Mouse (Mus musculus) liver, embryonic 11.5 days (tissue): Measurements from ENCODE around the gene Cfap206. TPM values are rescaled to one million over a fixed set of nuclear protein-coding genes. Genes with fewer than 3 reads are reported as not detected.
"Not testable (repeated sequence)": the region's sequence is repeated elsewhere in the genome, so short reads cannot be mapped to it uniquely, and the experiment has no call there.

ENCODE experiments used
- ATAC-seq: fragments of 200-750 bp; cut with Nextera tagmentation; replicated peaks from 2 replicates; pipeline ENCODE4 v1.8.0; 2017; ENCODE audit warnings: moderate number of reproducible peaks, mild to moderate bottlenecking, moderate TSS enrichment, moderate library complexity; ENCODE audit not compliant: low FRiP score
- DNase-seq: peaks from one replicate; pipeline ENCODE4 v3.0.0-alpha.2; 2017; ENCODE audit warnings: low spot score
- H3K27ac ChIP-seq: fragments of 300-500 bp; sonication (generic); 2 replicates; pipeline ENCODE4 v1.5.1; 2014; ENCODE audit warnings: mild to moderate bottlenecking, low read depth, low read length, control low read depth
- H3K27me3 ChIP-seq: fragments of 300-500 bp; sonication (generic); replicated peaks from 2 replicates; pipeline ENCODE4 v1.6.1; 2014; ENCODE audit warnings: low read length, mixed read lengths; ENCODE audit not compliant: control insufficient read depth, insufficient read depth
- H3K36me3 ChIP-seq: fragments of 300-500 bp; sonication (generic); 2 replicates; pipeline ENCODE4 v1.6.1; 2014; ENCODE audit warnings: mild to moderate bottlenecking, low read length, moderate library complexity, mixed read lengths; ENCODE audit not compliant: control insufficient read depth, insufficient read depth
- H3K4me1 ChIP-seq: fragments of 300-500 bp; sonication (generic); replicated peaks from 2 replicates; pipeline ENCODE4 v1.6.1; 2014; ENCODE audit warnings: low read length, mixed read lengths; ENCODE audit not compliant: control insufficient read depth, insufficient read depth
- H3K4me2 ChIP-seq: fragments of 300-500 bp; sonication (generic); 2 replicates; pipeline ENCODE4 v1.6.1; 2014; ENCODE audit warnings: mild to moderate bottlenecking, control low read depth, moderate library complexity
- H3K4me3 ChIP-seq: fragments of 300-500 bp; sonication (generic); 2 replicates; pipeline ENCODE4 v1.5.1; 2014; ENCODE audit warnings: low read depth, low read length, control low read depth
- H3K9ac ChIP-seq: fragments of 300-500 bp; sonication (generic); 2 replicates; pipeline ENCODE4 v1.6.1; 2014; ENCODE audit warnings: low read depth, low read length, control low read depth
- H3K9me3 ChIP-seq: fragments of 300-500 bp; sonication (generic); 2 replicates; pipeline ENCODE4 v1.6.1; 2016; ENCODE audit warnings: low read length, inconsistent platforms, mixed read lengths; ENCODE audit not compliant: control insufficient read depth
- WGBS: fragments of 180-500 bp; shearing (Covaris S2); extraction: QIAGEN DNeasy Blood & Tissue Kit; methylation state at CpG from one replicate; pipeline ENCODE4 v1.1.7; 2014; 5-methylcytosine and 5-hydroxymethylcytosine counted together
- polyA plus RNA-seq: library from polyadenylated mRNA; unstranded; fragments of >200 nt; fragmentation: Nextera tagmentation; extraction: Ambion mirVana; gene quantifications from 2 replicates; pipeline ENCODE4 v1.2.1, GENCODE M21; 2014

Cfap206 gene
- 0.13 TPM in 1 of 2 replicates, not detected in the other for polyA plus RNA-seq

- Histone ChIP-seq H3K27me3 (no peaks in the 10 kb centered on the region), H3K36me3 (no peaks in the 10 kb centered on the region), H3K4me1 (no peaks in the 10 kb centered on the region), H3K4me2 (peak within 1 kb of the TSS; percentile 82), H3K27ac (no peak within 1 kb of the TSS), H3K9me3 (no peaks in the 10 kb centered on the region), H3K4me3 (peak within 1 kb of the TSS; percentile 51), H3K9ac (no peak within 1 kb of the TSS)
- peak; percentile 79 for DNase-seq
- ATAC-seq: peak; percentile 96
- WGBS: under 1% methylated on average over 38 of the region's 38 CpGs
Observed at GRCm38 (mm10) chr4:34729851-34730341, at the start of gene Cfap206. Gene Cfap206 (minus strand): TSS chr4:34730206.

GRCm38 (mm10) chr4:34777677-34778527 is 47.9 kb upstream of the Cfap206 start, which contains the start of gene Smim8:
Gene Smim8 (minus strand): TSS chr4:34778423.
- Histone ChIP-seq H3K4me3 (peak within 1 kb of the TSS; percentile 69), H3K36me3 (no peaks in the 10 kb centered on the region), H3K9me3 (no peaks in the 10 kb centered on the region), H3K27me3 (no peaks in the 10 kb centered on the region), H3K4me1 (peaks cover 5% of the 10 kb centered on the region), H3K4me2 (peak within 1 kb of the TSS; percentile 63), H3K9ac (peak within 1 kb of the TSS; percentile 73), H3K27ac (peak within 1 kb of the TSS; percentile 72)
- DNase-seq (peak; percentile 94), ATAC-seq (peak; percentile 92)
- WGBS: 5% methylated on average over 40 of the region's 40 CpGs

- H3K9ac ChIP-seq: no peak overlapping the region
- H3K36me3 ChIP-seq: no peaks in the 10 kb centered on the region
- DNase-seq: no peak
- no peak overlapping the region for H3K27ac ChIP-seq
- no peak overlapping the region for H3K4me3 ChIP-seq
- no peaks in the 10 kb centered on the region for H3K9me3 ChIP-seq
- WGBS: 33% methylated on average over 8 of the region's 8 CpGs
- no peak for ATAC-seq
- H3K4me2 ChIP-seq: no peak overlapping the region
- H3K27me3 ChIP-seq: no peaks in the 10 kb centered on the region
- H3K4me1 ChIP-seq: peaks cover 3% of the 10 kb centered on the region
Observed at GRCm38 (mm10) chr4:34771652-34772371, 41.8 kb upstream of the Cfap206 start.

- no peak for ATAC-seq
- Histone ChIP-seq H3K9me3 (no peaks in the 10 kb centered on the region), H3K36me3 (no peaks in the 10 kb centered on the region), H3K9ac (no peak within 1 kb of the TSS), H3K27me3 (no peaks in the 10 kb centered on the region), H3K4me2 (no peak within 1 kb of the TSS), H3K27ac (no peak within 1 kb of the TSS), H3K4me1 (no peaks in the 10 kb centered on the region), H3K4me3 (no peak within 1 kb of the TSS)
- WGBS: 75% methylated on average over 1 of the region's 1 CpGs
- no peak for DNase-seq
Observed at GRCm38 (mm10) chr4:34756163-34756562, 26.2 kb upstream of the Cfap206 start, which contains the start of gene Gm136. Gene Gm136 (minus strand): TSS chr4:34756263.

- Histone ChIP-seq H3K9me3 (no peaks in the 10 kb centered on the region), H3K4me2 (no peak overlapping the region), H3K27me3 (no peaks in the 10 kb centered on the region), H3K36me3 (no peaks in the 10 kb centered on the region), H3K9ac (no peak overlapping the region), H3K27ac (no peak overlapping the region), H3K4me3 (no peak overlapping the region), H3K4me1 (no peaks in the 10 kb centered on the region)
- WGBS: 52% methylated on average over 6 of the region's 6 CpGs
- ATAC-seq (no peak), DNase-seq (no peak)
Observed at GRCm38 (mm10) chr4:34749236-34749635, 19.2 kb upstream of the Cfap206 start.

- no peak for DNase-seq
- H3K4me1 ChIP-seq: no peaks in the 10 kb centered on the region
- H3K4me3 ChIP-seq: no peak overlapping the region
- no peak overlapping the region for H3K4me2 ChIP-seq
- WGBS: 69% methylated on average over 3 of the region's 3 CpGs
- no peaks in the 10 kb centered on the region for H3K36me3 ChIP-seq
- no peaks in the 10 kb centered on the region for H3K27me3 ChIP-seq
- no peak overlapping the region for H3K9ac ChIP-seq
- no peak overlapping the region for H3K27ac ChIP-seq
- no peak for ATAC-seq
- H3K9me3 ChIP-seq: no peaks in the 10 kb centered on the region
Observed at GRCm38 (mm10) chr4:34734461-34734860, 4.5 kb upstream of the Cfap206 start.

GRCm38 (mm10) chr4:34733415-34733814 is 3.4 kb upstream of the Cfap206 start:
- not testable (repeated sequence) for H3K9ac ChIP-seq, H3K4me3 ChIP-seq, H3K27ac ChIP-seq, ATAC-seq, H3K4me2 ChIP-seq, H3K27me3 ChIP-seq, DNase-seq, H3K36me3 ChIP-seq, H3K4me1 ChIP-seq, H3K9me3 ChIP-seq
- WGBS: 21% methylated on average over 2 of the region's 2 CpGs

GRCm38 (mm10) chr4:34725710-34726109 is 4.3 kb downstream of the Cfap206 start:
- not testable (repeated sequence) for H3K27ac ChIP-seq, H3K9ac ChIP-seq, H3K4me1 ChIP-seq, H3K4me3 ChIP-seq, H3K4me2 ChIP-seq, DNase-seq, H3K9me3 ChIP-seq, H3K36me3 ChIP-seq, H3K27me3 ChIP-seq, ATAC-seq
- 83% methylated on average over 3 of the region's 3 CpGs for WGBS
